Mouse (Mus musculus): ENCODE data around the gene Anp32b.

Anp32b gene

DNA sequence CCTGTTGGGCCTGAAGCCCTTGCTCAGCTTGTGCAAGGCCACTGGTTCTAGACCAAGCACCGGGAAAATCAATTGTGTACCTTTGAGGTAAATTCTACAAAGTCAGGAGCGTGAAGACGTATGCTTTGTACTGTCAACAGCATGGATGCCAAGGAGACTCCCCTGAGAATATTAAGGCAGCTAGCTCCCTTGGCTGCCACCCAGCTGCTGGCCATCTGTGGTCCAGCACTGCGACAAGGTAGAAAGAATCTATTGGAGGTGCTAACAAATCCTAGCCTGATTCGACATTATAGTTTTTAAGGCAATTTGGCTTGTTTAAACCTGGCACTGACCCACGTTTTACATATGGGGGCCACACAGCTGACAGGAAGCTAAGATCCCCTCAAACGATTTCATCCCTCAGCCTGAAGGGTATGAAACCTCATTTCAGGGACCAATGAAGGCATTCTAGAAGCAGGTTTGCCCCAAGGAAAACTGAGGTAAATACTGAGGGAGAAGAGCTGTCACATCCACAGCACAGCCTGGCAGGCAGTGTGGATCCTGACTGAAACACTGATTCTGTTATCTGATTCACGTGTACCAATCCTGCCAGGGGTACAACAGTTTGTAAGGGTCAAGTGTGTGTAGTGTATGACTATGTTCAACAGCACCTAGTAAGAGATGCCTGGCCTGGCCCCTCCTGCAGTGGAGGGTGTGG lies 54.8 kb downstream of the Anp32b start:
- DNase-seq (ENCODE audit: low spot score in 2 of 2) = no peak

- peak; percentile 93 to 95 for DNase-seq (ENCODE audit: low spot score in 2 of 2)
These were observed 56.3 kb downstream of the Anp32b start for GRCm38 (mm10) chr4:46506801-46507610.

- peak; percentile 73 to 82 for DNase-seq (ENCODE audit: low spot score in 2 of 2)
These were observed 57.2 kb downstream of the Anp32b start for GRCm38 (mm10) chr4:46507736-46508460.

GRCm38 (mm10) chr4:46520491-46520890 lies 69.8 kb downstream of the Anp32b start:
- DNase-seq (ENCODE audit: low spot score in 2 of 2) = no peak

DNA sequence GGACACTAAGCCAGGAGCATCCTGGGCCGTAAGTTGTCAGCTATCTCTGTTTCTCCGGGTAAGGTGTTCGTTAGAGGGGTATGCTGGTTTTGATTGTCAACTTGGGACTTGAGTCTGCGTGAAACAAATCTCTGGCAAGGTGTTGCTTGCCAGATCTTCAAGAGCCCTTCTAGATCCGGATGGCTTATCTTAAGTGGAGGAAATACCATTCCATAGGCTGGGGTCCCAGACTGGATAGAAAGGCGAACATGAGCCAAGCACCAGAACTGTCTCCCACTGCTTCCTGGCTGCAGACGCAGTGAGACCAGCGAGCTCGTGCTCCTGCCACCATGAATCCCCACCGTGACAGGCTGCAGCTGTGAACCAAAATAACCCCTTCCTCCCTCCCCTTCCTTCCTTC lies 70.8 kb downstream of the Anp32b start:
- DNase-seq (ENCODE audit: low spot score in 2 of 2) = no peak
